Mouse (Mus musculus): Measurements from ENCODE around the gene Cd34. TPM values are rescaled to one million over a fixed set of nuclear protein-coding genes. Genes with fewer than 3 reads are reported as not detected.

Gene Cd34
- polyA plus RNA-seq, 1 experiment from 2014 or later, result 6.4 TPM

GRCm38 (mm10) chr1:194984914-194985313 is 46.3 kb downstream of the Cd34 start:
- 71% methylated on average over 3 of the region's 3 CpGs for WGBS (ENCODE audit: insufficient replicate concordance)
- Histone ChIP-seq H3K36me3 (replicated peaks; ENCODE audit: insufficient read depth, low read length) (no peaks in the 10 kb centered on the region), H3K9ac (replicated peaks) (no peak overlapping the region), H3K27ac (ENCODE audit: low read depth) (no peak overlapping the region), H3K27me3 (ENCODE audit: insufficient read depth, low read length) (no peaks in the 10 kb centered on the region), H3K4me1 (ENCODE audit: insufficient read depth) (peaks cover 16% of the 10 kb centered on the region), H3K4me2 (ENCODE audit: low read depth, low read length) (no peak overlapping the region), H3K4me3 (ENCODE audit: low read depth, low read length) (no peak overlapping the region), H3K9me3 (ENCODE audit: low read length) (no peaks in the 10 kb centered on the region)
- ATAC-seq (no peak), DNase-seq (no peak)
- TF ChIP-seq CTCF (IDR thresholded peaks at IDR 0.05; ENCODE audit: low read depth), result no peak
- no peak for TF ChIP-seq EP300 (IDR thresholded peaks at IDR 0.05; ENCODE audit: low read depth)

GRCm38 (mm10) chr1:194985442-194986210 is 47.0 kb downstream of the Cd34 start:
- H3K9ac ChIP-seq (replicated peaks), result no peak overlapping the region
- no peak overlapping the region for H3K27ac ChIP-seq (ENCODE audit: low read depth)
- no peaks in the 10 kb centered on the region for H3K9me3 ChIP-seq (ENCODE audit: low read length)
- no peaks in the 10 kb centered on the region for H3K36me3 ChIP-seq (replicated peaks; ENCODE audit: insufficient read depth, low read length)
- WGBS (ENCODE audit: insufficient replicate concordance), result 56% methylated on average over 4 of the region's 4 CpGs
- ATAC-seq (no peak), DNase-seq (no peak)
- H3K27me3 ChIP-seq (ENCODE audit: insufficient read depth, low read length), result no peaks in the 10 kb centered on the region
- H3K4me1 ChIP-seq (ENCODE audit: insufficient read depth), result peaks cover 14% of the 10 kb centered on the region
- no peak overlapping the region for H3K4me3 ChIP-seq (ENCODE audit: low read depth, low read length)
- no peak for TF ChIP-seq CTCF (IDR thresholded peaks at IDR 0.05; ENCODE audit: low read depth)
- no peak overlapping the region for H3K4me2 ChIP-seq (ENCODE audit: low read depth, low read length)

DNA sequence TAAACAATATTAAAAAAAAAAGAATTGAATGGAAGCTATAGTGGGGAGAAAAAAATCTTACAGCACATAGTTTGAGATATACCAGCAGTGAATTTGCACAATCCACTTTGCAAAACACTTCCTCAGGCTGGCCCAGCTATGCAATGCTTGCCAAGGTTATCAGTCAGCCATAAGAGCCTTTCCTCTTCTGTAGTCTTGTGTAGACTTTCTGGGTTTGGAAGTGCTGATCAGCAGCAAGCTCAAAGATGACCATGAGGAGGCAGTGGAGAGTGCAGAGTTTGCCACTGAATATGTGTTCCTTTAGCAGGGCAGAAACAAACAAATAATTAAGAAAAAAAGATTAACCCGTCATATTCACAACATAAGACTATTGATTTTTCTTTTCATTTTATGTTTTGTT is 50.4 kb downstream of the Cd34 start:
- Histone ChIP-seq H3K4me1 (ENCODE audit: insufficient read depth) (peaks cover 13% of the 10 kb centered on the region), H3K4me2 (ENCODE audit: low read depth, low read length) (no peak overlapping the region), H3K9me3 (ENCODE audit: low read length) (no peaks in the 10 kb centered on the region), H3K4me3 (ENCODE audit: low read depth, low read length) (no peak overlapping the region), H3K36me3 (replicated peaks; ENCODE audit: insufficient read depth, low read length) (no peaks in the 10 kb centered on the region), H3K27ac (ENCODE audit: low read depth) (no peak overlapping the region), H3K27me3 (ENCODE audit: insufficient read depth, low read length) (no peaks in the 10 kb centered on the region), H3K9ac (replicated peaks) (no peak overlapping the region)
- DNase-seq (no peak), ATAC-seq (peak; percentile 40; the same call in 1 of the 2 replicates)
- 87% methylated on average over 1 of the region's 1 CpGs for WGBS (ENCODE audit: insufficient replicate concordance)
- TF ChIP-seq CTCF (IDR thresholded peaks at IDR 0.05; ENCODE audit: low read depth), result peak; percentile 38
- no peak for TF ChIP-seq EP300 (IDR thresholded peaks at IDR 0.05; ENCODE audit: low read depth)

GRCm38 (mm10) chr1:194990976-194991375 is 52.4 kb downstream of the Cd34 start:
- Histone ChIP-seq H3K4me2 (ENCODE audit: low read depth, low read length) (no peak overlapping the region), H3K4me3 (ENCODE audit: low read depth, low read length) (no peak overlapping the region), H3K9me3 (ENCODE audit: low read length) (no peaks in the 10 kb centered on the region), H3K36me3 (replicated peaks; ENCODE audit: insufficient read depth, low read length) (no peaks in the 10 kb centered on the region), H3K9ac (replicated peaks) (no peak overlapping the region), H3K27ac (ENCODE audit: low read depth) (no peak overlapping the region), H3K27me3 (ENCODE audit: insufficient read depth, low read length) (no peaks in the 10 kb centered on the region), H3K4me1 (ENCODE audit: insufficient read depth) (peaks cover 14% of the 10 kb centered on the region)
- DNase-seq (no peak), ATAC-seq (no peak)
- WGBS (ENCODE audit: insufficient replicate concordance), result 85% methylated on average over 2 of the region's 2 CpGs
- TF ChIP-seq CTCF (IDR thresholded peaks at IDR 0.05; ENCODE audit: low read depth) (no peak), EP300 (IDR thresholded peaks at IDR 0.05; ENCODE audit: low read depth) (no peak)

- ATAC-seq (no peak), DNase-seq (no peak)
- Histone ChIP-seq H3K4me3 (ENCODE audit: low read depth, low read length) (no peak overlapping the region), H3K36me3 (replicated peaks; ENCODE audit: insufficient read depth, low read length) (no peaks in the 10 kb centered on the region), H3K9me3 (ENCODE audit: low read length) (no peaks in the 10 kb centered on the region), H3K4me2 (ENCODE audit: low read depth, low read length) (no peak overlapping the region), H3K9ac (replicated peaks) (no peak overlapping the region), H3K4me1 (ENCODE audit: insufficient read depth) (peaks cover 14% of the 10 kb centered on the region), H3K27ac (ENCODE audit: low read depth) (no peak overlapping the region), H3K27me3 (ENCODE audit: insufficient read depth, low read length) (no peaks in the 10 kb centered on the region)
- TF ChIP-seq CTCF (IDR thresholded peaks at IDR 0.05; ENCODE audit: low read depth), result no peak
- TF ChIP-seq EP300 (IDR thresholded peaks at IDR 0.05; ENCODE audit: low read depth), result no peak
- 66% methylated on average over 2 of the region's 2 CpGs for WGBS (ENCODE audit: insufficient replicate concordance)
Observed at GRCm38 (mm10) chr1:194991654-194992053, 53.0 kb downstream of the Cd34 start.

GRCm38 (mm10) chr1:194992589-194993317 is 54.1 kb downstream of the Cd34 start:
- DNase-seq (no peak), ATAC-seq (no peak)
- Histone ChIP-seq H3K27ac (ENCODE audit: low read depth) (no peak overlapping the region), H3K27me3 (ENCODE audit: insufficient read depth, low read length) (no peaks in the 10 kb centered on the region), H3K4me3 (ENCODE audit: low read depth, low read length) (no peak overlapping the region), H3K9ac (replicated peaks) (no peak overlapping the region), H3K4me2 (ENCODE audit: low read depth, low read length) (no peak overlapping the region), H3K9me3 (ENCODE audit: low read length) (no peaks in the 10 kb centered on the region), H3K4me1 (ENCODE audit: insufficient read depth) (peaks cover 13% of the 10 kb centered on the region), H3K36me3 (replicated peaks; ENCODE audit: insufficient read depth, low read length) (no peaks in the 10 kb centered on the region)
- WGBS (ENCODE audit: insufficient replicate concordance), result 65% methylated on average over 5 of the region's 5 CpGs
- TF ChIP-seq CTCF (IDR thresholded peaks at IDR 0.05; ENCODE audit: low read depth) (no peak), EP300 (IDR thresholded peaks at IDR 0.05; ENCODE audit: low read depth) (no peak)

Measured in liver, postnatal 0 days (tissue).